Mouse (Mus musculus) stomach, postnatal 0 days (tissue): ENCODE results near the gene Nmur1.

Source experiments
- CTCF ChIP-seq: IDR thresholded peaks from 2 replicates; pipeline ENCODE4 v1.5.1; 2016; ENCODE audit warnings: antibody characterized with exemption, low read depth, mild to moderate bottlenecking, moderate library complexity
- EP300 ChIP-seq: optimal IDR thresholded peaks from 2 replicates; pipeline ENCODE3; 2016; ENCODE audit warnings: antibody characterized with exemption

DNA sequence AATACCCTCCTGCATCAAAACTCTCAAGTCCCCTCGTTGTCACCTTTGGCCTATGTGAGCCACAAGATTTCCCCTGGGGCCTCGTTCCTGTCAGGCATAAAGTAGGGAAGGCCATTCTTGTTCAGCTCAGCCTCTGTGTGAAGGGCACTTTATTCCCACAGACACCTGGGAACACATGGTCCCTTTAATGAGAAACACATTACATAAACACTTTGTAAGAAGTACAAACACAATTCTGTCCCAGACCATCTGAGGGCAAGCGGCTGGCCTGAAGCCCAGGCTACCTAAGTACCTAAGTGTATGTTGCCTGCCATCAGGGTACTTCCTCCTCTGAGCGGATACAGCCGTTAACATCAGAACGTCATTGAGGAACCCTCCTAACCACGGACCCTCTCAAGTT lies 27.8 kb downstream of the Nmur1 start:
- TF ChIP-seq CTCF: no peak
- TF ChIP-seq EP300: no peak
